Mouse (Mus musculus) left cerebral cortex, adult 11 months (tissue): ENCODE results near the gene Olfr325.
A peak's percentile ranks its signal among the peaks of the same experiment; 100 is the strongest.
"Not testable (repeated sequence)": the region's sequence is repeated elsewhere in the genome, so short reads cannot be mapped to it uniquely, and the experiment has no call there.

ENCODE experiments used
- DNase-seq: peaks from one replicate; pipeline ENCODE4 v3.0.0; 2022; ENCODE audit warnings: low spot score

The Olfr325 gene

DNA sequence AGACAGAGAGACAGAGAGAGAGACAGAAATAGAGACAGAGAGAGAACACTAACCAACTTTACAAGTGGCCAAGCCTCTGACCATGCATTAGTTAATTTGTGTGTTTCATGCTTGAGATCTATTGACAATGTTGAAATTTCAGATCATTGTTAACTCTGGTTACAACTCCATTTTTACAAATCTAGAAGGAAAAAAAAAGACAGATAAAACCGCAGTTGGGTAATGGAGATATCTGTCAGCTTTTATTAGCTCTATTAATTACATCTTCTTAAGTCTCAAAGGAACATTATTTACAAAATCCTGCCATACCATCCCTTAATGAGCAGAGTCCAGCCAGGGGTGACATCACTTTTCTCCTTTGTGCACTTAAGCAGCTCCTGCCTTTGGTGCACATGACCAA is at the start of gene Olfr325:
Olfr325 (plus strand) TSS at position 301 of the 400 bp plus-strand sequence.
- no peak for DNase-seq

DNA sequence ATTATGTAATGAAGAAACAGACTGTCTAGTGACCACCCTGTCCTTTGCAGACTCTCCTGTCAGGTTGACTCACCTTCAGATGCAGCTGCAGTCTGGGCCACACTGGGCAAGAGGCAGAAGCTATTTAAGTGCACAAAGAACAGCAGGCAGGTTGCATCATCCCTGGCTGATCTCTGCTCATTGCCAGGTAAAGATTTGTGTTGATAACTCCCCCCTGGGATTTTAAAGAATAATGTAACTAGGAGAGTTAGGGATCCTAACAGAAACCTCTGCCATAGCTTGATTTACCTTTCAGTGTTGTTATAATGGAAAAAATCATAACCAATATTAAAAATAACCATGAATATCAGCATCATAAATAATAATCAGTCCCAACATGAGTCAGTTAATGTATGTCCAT is 42.8 kb upstream of the Olfr325 start, which contains the start of gene Olfr330:
Olfr330 (minus strand) TSS at position 101 of the 400 bp plus-strand sequence.
- not testable (repeated sequence) for DNase-seq

DNA sequence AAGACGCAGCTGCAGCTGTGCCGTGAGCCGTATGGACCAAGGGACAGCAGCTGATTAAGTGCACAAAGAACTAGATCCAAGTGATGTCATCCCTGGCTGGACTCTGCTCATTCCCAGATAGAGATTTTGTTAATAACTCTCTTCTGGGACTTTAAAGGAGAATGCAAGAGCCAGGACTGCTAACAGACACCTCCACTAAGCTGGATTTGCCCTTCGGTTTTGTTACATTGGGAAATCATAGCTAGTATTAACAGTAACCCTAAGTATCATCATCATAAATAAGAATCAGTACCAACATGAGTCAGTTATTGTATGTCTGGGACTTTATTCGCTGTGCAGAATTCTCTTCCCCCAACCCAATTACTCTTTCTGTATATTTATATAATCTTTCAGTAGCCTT is 31.2 kb upstream of the Olfr325 start, which contains the start of gene Olfr329-ps:
Olfr329-ps (minus strand) TSS at position 101 of the 400 bp plus-strand sequence.
- no peak for DNase-seq

DNA sequence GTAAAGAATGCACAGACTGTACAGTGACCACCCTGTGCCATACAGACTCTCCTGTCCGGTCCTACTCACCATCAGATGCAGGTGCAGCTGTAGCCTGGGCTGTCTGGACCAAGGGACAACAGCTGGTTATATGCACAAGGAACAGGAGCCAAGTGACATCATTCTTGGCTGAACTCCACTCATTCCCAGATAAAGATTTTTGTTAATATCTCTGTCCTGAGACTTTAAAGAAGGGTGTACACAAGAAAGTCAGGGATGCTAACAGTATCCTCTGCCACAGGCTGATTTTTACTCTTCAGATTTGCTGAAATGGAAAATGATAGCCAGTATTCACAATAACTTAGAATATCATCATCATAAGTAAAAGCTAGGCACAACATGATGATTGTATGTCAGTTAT is 22.0 kb upstream of the Olfr325 start, which contains the start of gene Olfr328:
Olfr328 (minus strand) TSS at position 101 of the 400 bp plus-strand sequence.
- DNase-seq = no peak

DNA sequence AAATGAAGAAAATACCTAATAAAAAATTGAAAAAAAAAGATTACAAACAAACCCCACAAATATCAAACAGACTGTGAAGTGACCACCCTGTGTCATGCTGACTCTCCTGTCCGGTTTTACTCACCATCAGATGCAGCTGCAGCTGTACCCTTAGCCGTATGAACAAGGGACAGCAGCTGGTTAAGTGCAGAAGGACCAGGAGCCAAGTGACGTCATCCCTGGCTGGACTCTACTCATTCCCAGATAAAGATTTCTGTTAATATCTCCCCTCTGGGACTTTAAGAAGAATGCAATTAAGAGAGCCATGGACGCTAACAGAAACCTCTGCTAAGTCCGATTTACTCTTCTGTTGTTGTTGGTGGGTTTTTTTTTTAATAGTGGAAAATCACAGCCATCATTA is 7.1 kb upstream of the Olfr325 start, which contains the start of gene Olfr224:
Olfr224 (minus strand) TSS at position 149 of the 400 bp plus-strand sequence.
- no peak for DNase-seq

DNA sequence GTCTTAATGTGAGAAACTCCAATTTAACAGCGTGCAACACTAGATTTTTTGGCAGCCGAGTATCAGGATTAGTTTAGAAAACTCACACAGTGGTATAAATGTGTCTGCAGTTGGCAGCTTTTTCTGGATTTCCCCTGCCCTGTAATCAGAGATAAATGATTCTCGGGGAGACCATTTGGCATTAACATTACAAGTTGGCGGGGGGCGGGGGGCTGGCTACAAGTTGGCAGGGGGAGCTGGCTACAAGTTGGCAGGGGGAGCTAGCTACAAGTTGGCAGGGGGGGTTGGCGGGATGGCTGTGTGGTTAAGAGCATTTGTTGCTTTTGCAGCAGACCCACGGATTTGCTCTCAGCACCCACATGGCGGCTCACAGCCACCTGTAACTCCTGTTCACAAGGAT is 1.1 kb downstream of the Olfr325 start:
- DNase-seq = no peak

DNA sequence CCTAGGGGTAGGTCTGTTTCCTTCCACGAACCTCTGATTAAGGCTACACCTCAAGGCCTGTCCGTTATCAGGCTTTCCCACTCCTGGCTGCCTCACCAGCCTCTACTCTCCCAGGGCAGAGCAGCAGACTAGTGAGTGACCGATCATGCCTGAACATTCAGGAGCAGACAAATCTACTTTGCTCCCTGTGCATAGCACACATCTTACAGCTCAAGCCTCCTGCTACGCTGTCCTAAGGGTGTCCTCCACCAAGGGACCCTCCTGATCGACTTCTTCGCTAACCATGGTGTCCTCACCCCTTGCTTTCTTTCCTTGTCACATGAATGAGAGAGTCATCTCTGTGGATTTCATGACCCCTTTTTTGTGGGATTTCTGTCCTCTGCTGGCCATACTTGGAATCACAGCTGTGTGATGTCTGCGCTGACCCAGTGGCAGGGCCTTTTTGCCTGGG is 10.4 kb downstream of the Olfr325 start:
- DNase-seq = no peak

DNA sequence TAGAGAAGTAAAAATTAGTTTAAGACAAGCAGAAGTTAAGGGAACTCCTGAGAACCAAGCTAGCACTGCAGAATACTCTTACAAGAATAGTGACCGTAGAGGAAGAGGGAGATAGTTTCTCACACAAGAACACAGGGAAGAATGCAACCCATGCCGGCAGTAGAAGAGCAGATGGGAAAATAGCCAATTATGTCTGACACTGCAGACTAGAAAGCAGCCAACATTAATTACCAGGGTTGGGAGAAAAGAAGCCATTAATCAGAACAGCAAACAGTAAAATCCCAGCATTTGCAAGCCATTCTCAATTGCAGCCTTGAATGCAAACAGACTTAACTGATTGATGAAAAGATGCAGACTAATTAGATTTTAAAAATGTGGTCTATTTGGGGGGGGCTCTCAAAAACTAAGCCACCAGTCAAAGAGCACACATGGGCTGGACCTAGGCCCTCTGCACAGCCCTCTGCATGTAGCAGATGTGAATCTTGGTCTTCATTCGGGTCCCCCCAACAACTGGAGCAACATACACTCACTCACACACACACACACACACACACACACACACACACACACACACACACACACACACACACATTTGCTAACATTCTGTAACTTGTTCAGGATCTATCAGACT is 11.2 kb downstream of the Olfr325 start:
- DNase-seq = no peak

DNA sequence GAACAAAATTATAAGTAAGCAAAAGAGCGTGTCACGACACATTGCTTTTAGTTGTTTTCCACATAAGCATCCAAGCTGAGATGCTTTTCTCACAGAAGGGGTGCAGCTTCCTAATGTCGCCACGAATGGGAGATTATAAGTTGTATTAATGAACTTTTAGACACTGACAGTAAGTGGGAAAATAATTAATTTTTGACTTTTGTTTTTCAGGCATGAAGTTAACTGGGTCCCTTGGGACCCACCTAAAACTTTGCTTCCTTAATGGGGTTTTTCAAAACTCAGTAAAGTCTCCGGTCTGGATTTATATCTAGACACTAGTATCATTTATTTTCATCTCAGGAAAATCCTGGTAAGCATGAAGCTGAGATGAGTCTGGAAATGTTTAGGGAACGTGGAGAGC is 17.3 kb downstream of the Olfr325 start, which contains the start of gene Olfr324:
Olfr324 (plus strand) TSS at position 301 of the 400 bp plus-strand sequence.
- no peak for DNase-seq

DNA sequence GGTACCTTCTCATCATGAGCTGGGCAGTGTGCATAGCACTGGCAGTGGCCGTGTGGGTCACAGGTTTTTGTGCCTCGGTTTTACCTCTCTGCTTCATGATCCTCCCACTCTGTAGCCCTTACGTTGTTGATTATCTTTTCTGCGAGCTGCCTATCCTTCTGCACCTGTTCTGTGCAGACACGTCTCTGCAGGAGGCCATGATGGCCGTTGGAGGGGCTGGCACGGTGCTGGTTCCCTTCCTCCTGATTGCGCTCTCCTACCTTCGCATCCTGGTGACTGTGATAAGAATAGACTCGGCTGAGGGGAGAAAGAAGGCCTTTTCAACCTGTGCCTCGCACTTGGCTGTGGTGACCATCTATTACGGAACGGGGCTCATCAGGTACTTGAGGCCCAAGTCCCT is 20.3 kb downstream of the Olfr325 start:
- DNase-seq = no peak

DNA sequence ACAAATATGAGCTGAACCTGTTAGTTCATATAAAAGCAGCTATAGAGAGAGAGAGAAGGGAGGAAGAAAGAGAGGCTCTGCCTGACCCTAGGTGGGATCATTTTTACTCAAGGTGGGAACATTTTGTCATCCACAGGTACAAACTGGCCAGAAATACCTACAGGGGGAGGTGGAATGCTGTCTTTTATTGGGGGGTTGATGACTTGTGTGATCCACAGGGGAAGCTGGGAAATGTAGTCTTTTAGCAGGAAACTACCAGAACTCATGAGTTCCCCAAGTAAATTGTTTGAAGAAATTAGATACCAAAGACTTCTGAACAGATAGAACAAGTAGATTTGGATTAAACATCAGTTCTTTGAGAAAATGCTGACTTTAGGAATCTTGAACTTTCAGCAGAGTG is 24.5 kb downstream of the Olfr325 start:
- DNase-seq = no peak

DNA sequence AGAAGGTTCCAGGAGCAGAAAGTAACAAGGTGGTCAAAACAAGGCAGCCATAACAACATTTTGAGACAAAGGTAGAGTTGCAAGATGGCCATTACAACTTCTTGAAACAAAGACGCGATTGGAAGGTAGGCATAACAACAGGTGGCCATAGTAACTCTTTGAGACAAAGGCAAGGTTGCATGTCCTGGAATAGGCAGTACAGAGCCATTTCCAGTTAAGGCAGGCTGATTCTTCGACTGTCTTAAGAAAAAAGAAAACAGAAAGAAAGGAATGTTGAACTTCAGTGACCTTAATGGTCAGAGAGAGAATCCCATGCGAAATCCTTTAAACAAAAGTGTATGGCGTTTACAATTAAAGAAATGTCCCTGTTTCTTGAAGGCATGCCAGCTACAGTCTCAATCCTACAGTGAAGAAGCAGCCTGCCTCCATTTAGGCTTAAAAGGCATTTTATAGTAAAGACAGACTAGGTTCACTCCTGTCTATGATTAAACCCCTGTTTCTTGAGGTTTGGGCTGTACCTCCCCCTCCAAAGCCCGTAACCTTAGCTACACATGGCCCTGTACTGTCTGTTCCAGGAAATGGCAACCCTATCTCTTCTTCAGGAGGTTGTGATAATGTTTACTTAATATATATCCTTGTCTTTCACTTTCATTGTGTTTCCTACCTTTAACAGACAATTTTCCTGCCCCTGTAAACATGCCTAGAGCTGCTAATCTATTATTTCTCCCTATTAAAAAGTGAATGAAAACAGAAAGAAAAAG is 25.4 kb downstream of the Olfr325 start:
- no peak for DNase-seq

DNA sequence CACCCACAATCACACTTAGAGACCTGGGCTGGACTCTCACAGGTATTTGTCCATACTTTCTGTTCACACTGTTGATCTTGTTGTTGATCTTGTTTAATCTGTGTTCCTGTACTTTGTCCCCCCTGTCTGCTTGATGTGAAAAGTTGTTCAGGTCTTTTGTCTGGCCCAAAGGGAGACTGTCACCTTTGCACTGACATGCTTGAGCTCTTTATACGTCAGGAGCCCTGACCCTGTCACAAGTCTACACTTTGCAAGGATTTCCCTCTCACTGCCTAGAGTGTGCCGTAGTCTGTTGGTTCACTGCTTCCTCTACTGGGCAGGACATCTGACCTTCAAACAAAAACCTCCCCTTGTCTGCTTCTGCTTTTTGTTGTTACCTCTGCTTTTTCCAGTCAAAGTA is 27.2 kb downstream of the Olfr325 start:
- DNase-seq = no peak

DNA sequence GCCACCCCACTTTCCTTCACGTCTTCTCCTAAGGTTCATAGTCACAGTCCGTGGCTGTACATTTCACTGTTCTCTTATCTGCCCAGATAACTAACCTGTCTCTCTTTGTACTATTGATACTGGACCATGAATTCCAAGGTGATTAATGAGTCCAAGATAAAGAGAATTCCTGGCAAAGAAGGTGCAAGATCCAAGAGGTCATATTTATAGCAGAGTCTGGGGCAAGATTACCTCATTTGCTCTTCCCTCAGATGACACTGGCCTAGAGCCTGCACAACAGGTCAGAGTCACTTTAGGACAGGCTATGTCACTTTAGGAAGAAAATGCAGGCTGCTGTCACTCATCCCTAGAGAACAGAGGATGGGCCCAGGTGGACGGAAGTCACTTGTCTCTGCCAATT is 27.7 kb downstream of the Olfr325 start:
- no peak for DNase-seq

DNA sequence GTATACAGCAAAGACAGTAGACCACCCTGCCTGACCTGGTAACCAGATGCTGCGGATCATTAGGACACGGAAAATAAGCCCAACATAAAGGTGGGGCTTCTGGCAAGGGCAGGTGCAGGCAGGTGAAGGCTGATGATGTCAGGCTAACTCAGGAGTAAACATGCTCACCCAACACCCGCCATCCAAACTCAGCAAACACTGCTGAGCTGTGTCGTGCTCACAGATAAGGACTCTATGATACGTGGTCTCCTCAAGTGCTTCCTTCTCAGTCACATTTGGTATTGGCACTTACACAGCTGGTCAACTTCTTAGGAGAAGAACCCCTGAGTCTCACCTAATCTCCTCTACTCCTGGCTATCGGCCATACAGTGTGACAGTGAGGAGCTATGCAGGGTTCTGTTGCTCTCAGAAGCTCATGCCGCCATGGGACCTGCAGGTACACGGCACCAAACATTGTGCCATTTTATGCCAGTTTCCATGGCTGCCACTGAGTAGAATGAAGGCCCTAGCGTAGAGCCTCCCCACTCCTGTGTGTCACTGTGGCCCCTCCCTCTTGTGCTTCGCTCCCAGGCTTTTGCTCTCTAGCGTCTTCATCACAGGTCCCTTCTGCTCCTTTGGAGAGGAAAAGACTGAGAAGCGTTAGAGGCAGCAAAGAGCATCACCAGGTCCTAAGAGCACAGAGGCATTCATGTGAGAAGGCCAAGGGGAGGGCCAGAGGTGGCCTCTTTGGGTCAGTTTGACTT is 28.8 kb downstream of the Olfr325 start:
- no peak for DNase-seq

DNA sequence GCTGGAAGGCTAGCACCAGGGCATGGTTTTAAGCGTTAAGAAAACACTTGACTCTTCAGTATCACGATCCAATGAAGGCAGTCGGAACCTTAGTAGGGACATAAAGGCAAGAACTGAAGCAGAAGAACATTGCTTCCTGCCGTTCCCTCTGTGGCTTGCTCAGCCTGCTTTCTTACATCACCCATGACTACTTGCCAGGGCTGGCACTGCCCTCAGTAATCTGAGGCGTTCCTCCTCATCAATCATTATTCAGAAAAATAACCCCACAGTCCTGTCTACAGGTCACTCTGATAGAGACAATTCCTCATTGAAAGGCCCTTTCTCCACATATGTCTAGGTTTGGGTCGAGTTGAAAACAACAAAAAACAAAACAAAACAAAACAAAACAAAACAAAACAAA is 29.5 kb downstream of the Olfr325 start:
- DNase-seq = no peak

DNA sequence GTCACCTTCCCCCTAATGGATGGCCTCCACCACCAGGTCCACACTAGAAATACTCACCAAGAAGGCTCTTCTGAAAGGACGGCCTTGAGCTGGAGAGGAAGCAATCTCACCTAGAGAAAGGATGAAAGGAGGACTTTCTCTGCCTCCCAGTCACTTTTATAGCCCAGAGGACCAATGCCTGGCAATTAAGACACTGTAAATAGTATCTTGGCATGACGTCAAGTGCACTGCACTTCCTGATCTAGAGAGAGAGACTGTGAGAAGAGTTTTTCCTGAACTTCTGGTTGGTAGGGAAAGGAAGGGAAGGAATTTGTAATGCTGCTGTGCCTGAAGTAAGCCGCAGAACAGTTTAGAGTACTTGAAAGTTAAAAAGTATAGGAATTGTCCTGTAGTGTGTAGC is 35.8 kb downstream of the Olfr325 start:
- DNase-seq = no peak

DNA sequence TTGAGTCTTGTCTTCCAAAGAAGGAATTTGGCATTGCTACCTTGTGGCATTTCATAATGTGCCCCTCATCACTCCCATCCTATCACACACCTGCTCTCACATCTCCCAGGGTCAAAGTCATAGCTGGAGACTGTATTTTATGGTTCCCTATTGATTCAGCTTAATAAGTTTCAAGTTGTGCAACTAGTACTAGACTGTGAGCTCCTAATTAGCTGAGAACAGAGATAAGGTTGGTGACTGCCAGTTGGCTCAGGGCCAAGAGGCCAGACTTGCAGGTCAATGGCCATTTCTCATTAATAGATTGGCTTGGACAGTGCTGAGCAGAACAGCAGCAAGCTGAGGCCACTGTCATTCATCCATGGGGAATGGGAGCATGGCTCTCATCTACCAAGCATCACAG is 37.0 kb downstream of the Olfr325 start:
- no peak for DNase-seq

DNA sequence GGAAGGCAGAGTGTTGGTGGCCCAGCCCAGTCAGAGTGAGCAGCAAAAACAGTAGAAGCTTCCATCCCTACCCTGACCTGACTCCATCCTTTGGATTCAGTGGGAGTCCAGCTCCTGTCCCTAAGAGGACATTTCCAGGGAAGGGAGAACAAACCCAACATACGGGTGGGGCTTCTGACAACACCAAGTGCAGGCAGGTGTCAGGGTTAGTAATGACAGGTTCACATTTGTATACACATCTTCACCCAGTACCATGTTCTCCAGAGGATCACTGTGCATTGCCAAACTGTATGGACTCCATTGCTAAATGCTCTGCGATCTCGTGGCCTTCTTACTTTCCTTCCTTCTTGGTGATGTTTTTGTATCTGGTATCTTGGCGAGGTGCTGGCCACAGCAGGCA is 38.4 kb downstream of the Olfr325 start, which contains the start of gene 2210407C18Rik:
2210407C18Rik (minus strand) TSS at position 101 of the 400 bp plus-strand sequence.
- no peak for DNase-seq

DNA sequence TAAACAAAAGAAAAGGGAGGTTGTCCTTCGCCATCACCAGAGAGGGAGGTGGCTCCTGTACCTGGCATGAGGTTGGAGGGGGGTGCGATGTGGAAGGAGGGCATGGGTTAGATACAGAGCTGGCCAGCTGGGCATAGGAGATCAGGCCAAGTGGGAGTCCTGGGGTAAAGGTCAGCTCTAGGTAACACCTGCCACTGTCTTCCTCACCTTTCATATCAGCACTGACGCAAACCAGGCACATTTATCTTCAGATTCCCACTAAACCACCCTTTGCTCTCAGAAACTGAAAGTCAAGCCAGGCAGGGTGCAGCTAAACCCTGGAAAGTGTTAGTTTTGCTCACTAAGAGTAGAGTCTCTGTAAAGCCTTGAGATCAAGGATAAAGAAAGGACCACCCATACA is 40.8 kb downstream of the Olfr325 start:
- no peak for DNase-seq

DNA sequence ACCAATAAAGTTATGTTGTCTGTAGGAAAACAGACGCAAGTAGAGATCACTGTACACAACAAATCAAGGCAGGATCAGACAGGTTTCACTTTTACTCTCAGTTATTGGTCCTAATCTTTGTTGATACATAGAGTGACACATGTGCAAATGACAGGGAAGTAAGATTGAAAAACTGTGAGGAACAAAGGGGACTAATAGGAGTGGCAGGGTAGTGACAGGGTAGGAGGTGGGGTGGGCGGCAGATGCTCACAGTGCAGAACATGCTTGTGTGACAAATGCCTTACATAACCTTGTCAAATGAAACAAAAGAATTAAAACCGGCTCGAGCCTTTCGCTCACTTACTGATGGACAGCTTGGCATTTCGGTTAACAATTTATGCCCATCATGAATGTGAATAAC is 41.3 kb downstream of the Olfr325 start:
- peak; percentile 7 for DNase-seq

DNA sequence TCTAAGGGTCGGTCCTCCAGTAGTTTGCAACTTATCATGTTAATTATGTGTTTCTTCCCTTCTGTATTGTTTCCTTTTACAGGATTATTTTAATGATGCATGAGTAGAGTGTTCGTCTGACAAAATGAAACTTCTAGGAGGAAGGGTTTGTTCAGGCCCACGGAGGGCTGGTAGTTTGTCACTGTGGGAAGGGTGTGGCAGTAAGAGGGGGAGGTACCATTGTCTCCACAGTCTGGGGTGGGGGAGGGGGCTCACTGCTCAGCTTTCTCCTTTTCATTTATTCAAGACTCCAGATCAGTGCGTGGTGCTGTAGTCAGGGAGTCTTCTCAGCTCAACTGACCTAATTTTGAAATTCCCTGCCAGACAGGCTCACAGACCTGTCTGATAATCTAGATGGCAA is 48.6 kb downstream of the Olfr325 start:
- DNase-seq = no peak
